Mouse (Mus musculus): Measurements from ENCODE around the gene Tstd3. TPM values are rescaled to one million over a fixed set of nuclear protein-coding genes. Genes with fewer than 3 reads are reported as not detected.

Gene Tstd3
- 10 to 100 TPM; 17.6 to 17.8 TPM for total RNA-seq (2021)
- long read RNA-seq, experiment 1, transcript Tstd3-201 (4 exons, 1,588 nt), result major isoform, 14 of 15 reads
- long read RNA-seq, experiment 1, partial matches to known transcripts, result 0 of 15 reads
- long read RNA-seq, experiment 1, other reads (novel, unspliced or antisense), result 1 of 15 reads
- long read RNA-seq, experiment 2, transcript Tstd3-201 (4 exons, 1,588 nt), result major isoform, 6 of 8 reads
- long read RNA-seq, experiment 2, partial matches to known transcripts, result 0 of 8 reads
- long read RNA-seq, experiment 2, other reads (novel, unspliced or antisense), result 2 of 8 reads

DNA sequence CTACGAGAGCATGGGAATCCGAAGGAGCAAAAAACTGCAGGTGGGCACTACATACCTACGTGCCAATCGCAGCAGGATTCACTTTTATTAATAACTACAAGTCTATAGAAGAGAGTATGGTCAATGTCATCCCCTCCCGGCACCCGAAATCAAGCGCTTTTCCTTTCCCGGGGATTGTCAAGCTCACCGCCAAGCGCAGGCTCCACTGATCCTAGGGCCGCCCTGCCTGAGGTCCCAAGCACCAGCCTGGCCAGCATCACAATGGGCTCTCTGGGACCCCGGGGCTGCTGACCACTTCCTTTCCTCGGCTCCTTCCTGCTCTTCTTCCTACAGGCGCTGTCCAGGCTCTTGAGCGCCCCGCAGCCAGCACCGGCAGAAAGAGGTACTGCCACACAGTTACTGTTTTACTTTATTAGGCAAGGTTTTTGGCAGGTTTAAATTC lies at the start of gene Tstd3, which contains the start of gene Usp45:
Tstd3 (minus strand) TSS at position 350 of the 442 bp plus-strand sequence.
Usp45 (plus strand) TSS at position 294 of the 442 bp plus-strand sequence.
- DNase-seq, result peak; percentile 85

DNA sequence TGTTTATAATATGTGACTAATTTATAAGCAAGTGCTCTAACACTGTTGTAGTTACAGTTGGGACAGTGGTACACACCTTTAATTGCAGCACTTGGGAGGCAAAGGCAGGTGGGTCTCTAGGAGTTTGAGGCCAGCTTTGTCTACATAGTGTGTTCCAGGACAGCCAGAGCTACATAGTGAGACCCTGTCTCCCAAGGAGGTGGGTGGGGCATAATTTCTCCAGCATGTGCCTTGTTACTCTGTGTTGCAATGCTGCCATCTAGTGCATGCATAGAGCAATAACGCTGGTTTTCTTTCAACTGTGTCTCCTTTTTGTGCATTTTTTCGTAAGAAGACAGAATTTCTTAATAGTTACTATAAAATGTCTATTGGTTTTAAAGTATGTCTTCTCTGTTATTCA lies 47.0 kb upstream of the Tstd3 start:
- peak; percentile 33 to 65 for DNase-seq

- DNase-seq, result no peak
Observed at GRCm38 (mm10) chr4:21812635-21813034, 45.6 kb upstream of the Tstd3 start.

- no peak for DNase-seq
Observed at GRCm38 (mm10) chr4:21810608-21811007, 43.6 kb upstream of the Tstd3 start.

- no peak for DNase-seq
Observed at GRCm38 (mm10) chr4:21807204-21807603, 40.2 kb upstream of the Tstd3 start.

DNA sequence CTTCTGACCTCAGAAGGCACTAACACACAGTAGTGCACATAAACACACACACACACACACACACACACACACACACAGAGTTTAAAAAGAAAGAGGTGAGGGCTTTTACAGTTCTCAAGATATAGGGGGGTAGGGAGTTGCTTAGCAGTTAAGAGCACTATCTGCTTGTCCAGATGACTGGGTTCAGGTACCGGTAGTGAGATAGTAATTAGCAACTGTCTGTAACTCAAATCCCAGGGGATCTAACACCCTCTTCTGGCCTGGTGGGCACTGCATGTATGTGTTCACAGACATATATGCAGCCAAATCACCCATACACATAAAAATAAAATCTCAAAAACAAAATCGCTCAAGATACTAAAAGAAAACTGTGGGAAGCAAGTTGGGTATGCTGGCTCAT lies 34.6 kb upstream of the Tstd3 start:
- DNase-seq, result no peak

- no peak for DNase-seq
Observed at GRCm38 (mm10) chr4:21801013-21801412, 34.0 kb upstream of the Tstd3 start.

- no peak for DNase-seq
Observed at GRCm38 (mm10) chr4:21793631-21794030, 26.6 kb upstream of the Tstd3 start.

DNA sequence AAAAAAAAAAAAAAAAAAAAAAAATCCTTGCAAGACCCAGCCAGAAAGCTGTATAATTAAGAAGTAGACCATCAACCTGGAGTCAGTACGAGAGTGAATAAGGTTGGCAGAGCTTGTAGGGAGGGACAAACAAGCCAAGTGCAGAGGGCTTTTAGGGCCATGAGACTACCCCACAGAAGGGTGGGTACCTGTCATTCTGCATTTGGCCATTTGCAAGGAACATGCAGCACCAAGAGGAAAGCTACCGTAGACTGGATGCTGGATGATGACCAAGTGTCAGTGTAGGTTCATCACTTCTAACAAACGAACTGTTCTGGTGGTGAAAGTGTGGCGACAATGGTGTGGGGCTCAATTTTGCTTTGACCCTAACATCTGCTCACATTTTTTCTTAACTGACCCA lies 22.8 kb upstream of the Tstd3 start:
- no peak for DNase-seq

DNA sequence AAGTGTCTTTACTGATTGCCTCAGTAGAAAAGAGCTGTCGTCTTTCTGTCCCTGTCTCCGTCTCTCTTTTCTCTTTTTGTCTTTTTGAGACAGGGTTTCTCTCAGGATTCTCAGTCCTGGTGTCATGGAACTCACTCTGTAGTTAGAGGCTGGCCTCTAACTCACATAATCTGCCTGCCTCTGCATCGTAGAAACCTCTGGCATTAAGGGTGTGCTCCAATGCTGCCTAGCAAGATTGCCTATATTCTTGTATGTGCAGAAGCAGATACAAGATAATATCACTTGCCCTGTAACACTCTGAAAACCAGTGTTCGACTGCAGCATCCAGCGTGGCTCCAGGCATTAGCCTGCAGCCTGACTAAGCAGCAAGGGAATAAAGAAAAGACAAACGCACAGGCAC lies 21.9 kb upstream of the Tstd3 start:
- no peak for DNase-seq

- no peak for DNase-seq
Observed at GRCm38 (mm10) chr4:21786268-21786667, 19.3 kb upstream of the Tstd3 start.

DNA sequence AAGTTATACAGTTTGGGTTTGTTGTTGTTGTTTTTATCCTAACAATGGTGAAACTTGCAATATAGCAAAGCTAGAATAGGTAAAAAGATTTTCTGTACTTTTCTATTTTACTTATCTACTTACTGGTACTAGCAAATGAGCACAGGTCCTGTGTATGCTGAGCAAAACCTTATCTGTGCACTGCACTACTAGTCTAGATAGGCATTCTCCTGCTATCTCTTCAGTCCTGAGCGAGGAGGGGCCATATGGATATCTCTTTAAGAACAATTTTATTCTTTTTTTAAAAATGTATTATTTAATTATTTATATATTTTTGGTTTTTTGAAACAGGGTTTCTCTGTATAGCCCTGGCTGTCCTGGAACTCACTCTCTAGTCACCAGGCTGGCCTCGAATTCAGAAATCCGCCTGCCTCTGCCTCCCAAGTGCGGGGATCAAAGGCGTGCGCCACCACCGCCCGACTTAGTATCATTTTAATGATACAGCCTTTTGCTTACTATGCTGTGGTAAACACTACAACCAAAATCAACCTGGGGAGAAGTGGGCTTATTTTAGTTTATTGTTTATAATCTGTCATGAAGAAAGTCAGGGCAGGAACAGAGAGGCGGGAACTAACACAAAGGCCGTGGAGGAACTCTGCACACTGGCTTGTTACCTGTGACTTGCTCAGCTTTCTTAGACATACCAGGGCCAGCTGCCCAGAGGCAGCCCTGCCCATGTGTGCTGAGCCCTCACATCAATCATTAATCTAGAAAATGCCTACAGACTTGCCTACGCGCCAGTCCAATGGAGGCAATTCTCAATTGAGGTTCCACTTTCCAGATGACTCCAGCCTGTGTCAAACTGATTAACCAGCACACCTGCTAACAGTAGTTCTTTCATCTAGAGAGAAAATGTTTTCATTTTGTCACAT lies 14.1 kb upstream of the Tstd3 start:
- no peak for DNase-seq

DNA sequence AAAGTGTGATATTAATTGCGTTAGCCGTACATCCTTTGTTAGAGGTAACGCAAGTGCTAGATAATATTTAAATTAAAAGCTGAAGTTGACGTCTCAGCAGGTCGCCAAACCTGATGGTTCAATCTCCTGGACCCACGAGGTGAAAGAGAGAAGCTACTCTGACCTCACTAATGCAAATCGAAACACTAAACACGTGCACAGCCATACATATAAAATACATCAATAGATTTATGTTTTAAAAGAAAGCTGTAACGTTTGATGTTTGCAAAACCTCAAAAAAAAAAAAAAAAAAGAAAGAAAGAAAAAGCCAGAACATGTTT lies 9.9 kb upstream of the Tstd3 start:
- DNase-seq, result no peak

DNA sequence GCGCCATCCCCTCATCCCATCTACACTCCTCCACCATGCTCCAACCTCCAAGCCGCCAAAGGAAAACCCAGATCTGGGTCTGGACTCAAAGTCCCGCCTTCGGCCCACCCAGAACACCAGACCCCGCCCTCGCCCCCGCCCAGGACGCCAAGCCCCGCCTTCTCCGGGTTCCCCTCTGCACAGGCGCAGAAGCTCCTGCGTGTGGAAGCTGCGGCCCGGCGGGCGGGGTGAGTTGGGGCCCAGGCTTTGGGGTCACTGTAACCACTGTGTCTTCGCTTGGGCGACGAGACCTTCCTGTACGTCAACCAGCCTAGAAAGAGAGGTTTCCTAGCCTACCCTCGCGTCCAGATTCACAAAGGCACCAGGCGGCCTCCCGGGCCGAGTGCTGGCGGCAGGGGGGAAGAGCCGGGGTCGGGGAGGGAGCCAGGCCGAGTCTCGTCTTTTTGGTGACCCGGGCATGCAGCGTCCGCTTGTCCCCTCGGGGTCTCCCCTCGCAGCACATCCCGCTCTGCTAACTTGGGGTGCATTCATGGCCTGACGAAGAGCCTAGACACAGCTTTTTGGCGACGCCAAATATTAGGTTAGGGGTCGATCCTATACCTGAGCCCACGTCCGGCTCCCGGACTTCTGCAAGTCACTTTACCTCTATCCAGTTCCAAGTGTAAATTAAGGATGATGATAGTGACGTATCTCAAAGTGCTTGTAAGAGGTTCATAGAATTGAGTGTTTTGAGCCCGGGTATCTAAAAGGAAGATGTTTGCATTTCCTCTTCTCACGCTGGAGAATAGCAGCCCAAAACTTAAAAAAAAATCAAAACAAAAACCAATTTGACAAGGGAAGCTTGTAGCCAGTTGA lies 9.3 kb upstream of the Tstd3 start:
- peak; percentile 91 to 98 for DNase-seq

DNA sequence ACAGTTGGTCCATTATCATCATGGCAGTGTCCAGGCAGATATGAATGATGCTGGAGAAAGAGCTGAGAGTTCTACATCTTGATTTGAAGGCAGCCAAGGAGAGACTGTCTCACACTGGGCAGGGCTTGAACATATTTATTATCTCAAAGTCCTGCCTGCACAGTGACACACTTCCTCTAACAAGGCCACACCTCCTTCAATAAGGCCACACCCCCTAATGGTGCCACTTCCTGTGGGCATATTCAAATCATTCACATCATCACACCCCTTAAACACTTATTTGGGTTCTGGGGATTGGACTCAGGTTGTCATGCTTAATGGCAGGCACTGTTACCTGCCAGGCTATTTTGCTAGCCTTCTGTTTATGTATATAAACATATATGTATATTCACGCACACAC lies 5.3 kb upstream of the Tstd3 start:
- no peak for DNase-seq

GRCm38 (mm10) chr4:21771064-21771463 lies 4.1 kb upstream of the Tstd3 start:
- no peak for DNase-seq

DNA sequence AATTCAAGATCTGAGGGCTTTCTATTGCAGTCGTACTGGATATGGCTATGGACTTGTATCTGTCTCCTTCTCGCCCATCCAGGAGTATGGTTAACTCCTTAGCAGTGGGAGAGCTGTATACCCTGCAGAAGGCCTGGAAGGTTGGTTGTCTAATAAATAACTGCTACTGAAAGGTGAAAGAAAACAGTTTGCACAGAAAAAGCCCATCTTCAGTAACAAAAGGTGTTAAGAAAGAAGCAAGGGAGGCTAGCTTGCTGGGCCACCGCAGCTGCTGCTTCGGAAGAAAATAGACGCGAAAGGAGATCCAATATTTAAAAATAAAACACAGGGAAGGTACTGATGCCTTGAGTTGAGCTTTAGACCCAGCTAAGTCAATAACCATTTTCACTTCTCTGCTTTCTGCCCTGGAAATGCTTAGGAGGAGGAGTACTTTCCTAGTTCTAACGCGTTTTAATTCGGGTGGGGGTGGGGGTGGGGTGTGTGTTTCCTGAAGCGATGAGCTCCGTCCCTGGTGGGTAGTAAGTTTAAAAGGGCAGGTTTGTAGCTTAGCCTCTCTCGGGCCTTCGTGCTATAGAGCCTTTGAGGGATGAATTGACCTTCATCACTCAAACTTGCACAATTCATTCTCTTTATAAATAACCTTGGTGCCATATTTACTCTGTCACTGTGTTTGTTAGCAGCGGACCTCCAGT lies 695 bp downstream of the Tstd3 start:
- DNase-seq, result peak in 1 of 2 experiments; percentile 5

DNA sequence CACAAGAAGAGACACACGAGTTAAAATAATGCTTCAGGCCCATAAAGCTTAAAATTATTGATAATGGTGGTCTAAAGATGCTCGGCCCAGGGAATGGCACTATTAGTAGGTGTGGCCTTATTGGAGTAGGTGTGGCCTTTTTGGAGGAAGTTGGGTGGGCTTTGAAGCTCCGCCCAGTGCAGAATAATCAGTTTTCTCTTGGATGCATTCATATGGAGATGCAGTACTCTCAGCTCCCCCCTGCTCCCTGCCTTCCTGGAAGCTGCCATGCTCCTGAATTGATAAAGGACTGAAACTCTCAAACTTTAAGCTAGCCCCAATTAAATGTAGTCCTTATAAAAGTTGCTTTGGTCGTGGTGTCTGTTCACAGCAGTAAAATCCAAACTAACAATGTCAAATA lies 3.2 kb downstream of the Tstd3 start:
- DNase-seq, result no peak

DNA sequence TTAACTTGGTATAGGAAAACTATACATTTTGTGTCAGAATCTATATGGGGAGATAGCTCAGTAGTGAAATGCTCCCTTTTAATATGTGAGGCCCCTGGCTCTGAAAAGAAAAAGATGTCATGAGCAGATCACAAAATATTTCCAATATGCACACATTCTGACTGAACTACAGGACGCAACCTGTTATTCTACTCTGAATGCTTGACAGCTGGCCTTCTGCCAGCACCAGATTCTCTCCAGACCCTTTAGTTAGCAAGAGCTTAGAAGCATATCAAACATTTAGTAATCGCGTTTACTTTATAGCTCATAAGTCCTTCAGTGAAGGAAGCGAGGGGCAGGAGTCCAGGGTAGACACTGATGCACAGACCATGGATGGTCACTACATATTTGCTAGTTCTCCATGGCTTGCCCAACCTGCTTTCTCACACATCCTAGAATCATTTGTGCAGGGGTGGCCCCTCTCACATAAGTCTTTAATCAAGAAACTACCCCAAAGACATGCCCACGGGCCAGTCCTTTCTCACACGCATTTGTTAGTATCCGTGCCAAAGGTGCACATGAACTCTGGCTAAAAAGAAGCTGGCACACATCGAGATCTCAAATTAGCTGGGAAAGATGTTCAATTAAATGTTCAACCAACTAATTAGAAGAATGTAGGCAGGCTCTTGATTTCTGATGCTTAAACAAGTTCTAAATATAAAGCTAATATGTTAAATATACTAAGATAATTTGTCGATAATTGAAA lies 5.4 kb downstream of the Tstd3 start:
- DNase-seq, result no peak

DNA sequence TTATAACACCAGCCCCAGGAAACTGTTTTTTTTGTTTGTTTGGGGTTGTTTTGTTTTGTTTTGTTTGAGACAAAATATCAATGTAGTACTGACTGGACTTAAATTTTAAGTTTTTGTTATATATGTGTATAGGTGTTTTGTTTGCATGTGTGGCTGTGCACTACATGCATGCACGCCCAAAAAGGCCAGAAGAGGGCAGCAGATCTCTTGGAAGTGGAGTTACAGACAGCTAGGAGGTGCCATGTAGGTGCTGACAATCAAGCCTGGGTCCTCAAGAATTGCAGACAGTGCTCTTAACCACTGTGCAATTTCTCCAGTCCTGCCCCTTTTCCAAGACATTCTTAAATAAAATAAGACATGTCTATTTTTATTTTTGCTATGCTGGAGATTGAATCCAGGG lies 8.2 kb downstream of the Tstd3 start:
- no peak for DNase-seq

GRCm38 (mm10) chr4:21755123-21755789 lies 11.8 kb downstream of the Tstd3 start:
- DNase-seq, result peak; percentile 6 to 11
